Mouse (Mus musculus) brain, adult 2 months (tissue): ENCODE results near the gene 2310057M21Rik.
A peak's percentile ranks its signal among the peaks of the same experiment; 100 is the strongest.
"Not testable (repeated sequence)": the region's sequence is repeated elsewhere in the genome, so short reads cannot be mapped to it uniquely, and the experiment has no call there.

Experiments
- DNase-seq: peaks from one replicate; pipeline ENCODE4 v3.0.0; 2011; ENCODE audit warnings: low read depth, low spot score

Gene 2310057M21Rik

DNA sequence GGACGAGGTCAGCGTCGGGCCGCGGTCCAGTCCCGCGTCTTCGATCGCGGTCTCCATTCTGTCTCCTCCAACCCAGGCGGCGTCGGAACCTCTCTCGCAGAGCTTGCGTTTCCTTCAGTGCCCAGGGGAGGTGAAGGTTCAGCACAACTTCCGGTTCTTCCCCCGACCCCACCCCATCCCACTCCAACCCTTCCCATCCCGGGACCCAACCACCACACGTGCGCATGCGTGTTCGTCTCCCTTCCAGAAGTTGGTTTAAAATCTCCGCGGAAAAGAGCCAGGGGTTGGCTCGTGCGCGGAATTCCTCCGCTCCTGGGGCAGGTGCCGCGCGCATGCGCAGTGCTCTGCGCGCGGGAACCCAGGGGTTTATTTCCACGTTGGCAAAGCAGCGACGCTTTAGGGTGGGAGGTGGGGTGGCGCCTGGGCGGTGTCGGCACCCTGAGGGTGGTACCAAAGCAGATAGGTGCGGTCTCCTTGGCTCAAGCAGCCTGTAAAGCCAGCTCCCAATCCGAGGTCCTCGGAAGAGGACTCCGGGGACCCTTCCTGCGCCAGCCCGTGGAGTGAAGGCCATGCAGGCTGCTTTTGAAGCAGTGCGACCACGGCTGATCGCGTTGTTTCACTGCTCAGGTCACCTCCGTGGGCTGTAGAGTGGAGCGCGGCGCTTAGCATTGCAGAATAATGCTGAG, at the start of gene 2310057M21Rik:
2310057M21Rik (minus strand) TSS at position 145 of the 686 bp plus-strand sequence.
- DNase-seq, result peak; percentile 99

DNA sequence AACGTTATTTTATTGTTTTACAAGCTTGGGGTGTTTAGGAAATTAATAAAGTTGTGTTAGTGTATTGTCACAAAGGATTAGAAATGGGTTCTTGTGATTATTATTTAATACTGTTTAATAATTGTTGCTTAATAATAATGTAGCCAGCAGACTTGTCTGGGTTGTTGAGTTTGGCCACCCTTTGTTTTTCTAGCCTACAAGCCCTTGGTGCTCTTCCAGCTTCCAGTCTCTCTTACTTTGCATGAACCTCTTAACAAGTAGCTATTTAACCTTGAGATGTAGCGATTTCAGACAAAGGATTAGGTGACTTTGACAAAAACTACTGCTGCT, 49.3 kb upstream of the 2310057M21Rik start:
- no peak for DNase-seq

- peak; percentile 13 for DNase-seq
Measured at GRCm38 (mm10) chr7:131411221-131411940, 48.8 kb upstream of the 2310057M21Rik start.

DNA sequence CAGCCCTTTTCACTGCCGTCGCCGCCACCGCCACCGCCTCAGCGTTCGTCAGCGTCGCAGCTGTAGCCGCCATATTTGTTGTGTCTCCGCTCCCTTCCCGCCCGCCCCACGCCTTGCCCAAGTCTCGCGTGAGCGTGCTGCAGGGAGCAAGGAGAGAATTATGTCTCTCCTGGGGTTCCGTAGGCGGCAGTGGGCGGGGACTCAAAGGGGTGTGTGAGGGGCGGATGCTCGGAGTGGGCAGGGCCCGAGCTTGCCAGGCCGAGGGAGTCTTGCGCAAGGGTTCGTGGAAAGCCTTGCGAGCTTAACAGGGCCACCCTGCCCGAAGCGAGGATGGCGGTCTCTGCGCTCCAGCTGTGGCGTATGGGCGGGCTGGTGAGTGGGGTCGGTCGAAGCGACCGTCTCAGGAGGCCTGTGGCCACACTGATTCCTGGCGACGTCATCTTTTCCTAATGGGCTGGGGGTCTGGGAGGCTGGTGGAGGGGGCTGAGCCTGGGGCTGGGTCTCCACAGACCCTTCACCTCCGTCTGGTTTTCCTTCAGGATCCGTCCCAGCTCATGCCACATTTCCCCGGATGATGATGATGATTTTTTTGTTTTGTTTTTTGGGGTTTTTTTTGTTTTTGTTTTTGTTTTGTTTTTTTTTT, 48.0 kb upstream of the 2310057M21Rik start, which contains the start of the genes Ikzf5 and Acadsb:
Ikzf5 (minus strand) TSS at position 106 of the 643 bp plus-strand sequence.
Acadsb (plus strand) TSS at position 186 of the 643 bp plus-strand sequence.
- DNase-seq, result peak; percentile 99

GRCm38 (mm10) chr7:131409988-131410385, 47.4 kb upstream of the 2310057M21Rik start:
- DNase-seq, result no peak

DNA sequence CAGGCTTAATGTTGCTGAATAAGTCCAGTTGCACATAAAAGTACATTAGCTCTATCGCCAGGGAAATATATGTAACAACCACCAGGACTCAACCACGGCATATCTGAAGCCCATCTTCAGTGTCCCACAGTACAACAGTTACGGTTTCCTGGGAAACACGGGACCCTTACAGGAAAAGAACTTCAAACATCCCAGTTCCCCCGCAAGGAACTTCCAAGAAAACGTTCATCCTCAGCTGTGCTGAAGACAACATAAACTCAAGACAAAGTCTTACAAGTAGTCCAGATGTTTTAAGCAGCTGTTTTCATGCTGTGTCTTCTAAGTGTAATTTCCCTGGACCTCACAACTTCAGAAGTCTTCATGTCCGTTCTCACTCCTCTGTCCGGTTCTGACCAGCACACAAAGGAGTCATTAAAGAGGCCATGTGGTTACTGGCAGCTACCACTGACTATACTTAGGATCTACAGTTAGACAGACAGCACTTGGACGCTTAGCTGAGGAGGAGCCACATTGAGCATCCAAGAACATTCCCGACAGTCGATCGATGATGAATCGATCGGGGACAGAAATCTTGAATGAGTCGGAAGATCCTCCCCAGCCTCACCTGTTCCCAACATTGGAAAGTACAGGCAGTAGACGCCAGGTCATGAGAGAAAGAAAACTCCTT, 46.9 kb upstream of the 2310057M21Rik start:
- peak; percentile 27 for DNase-seq

DNA sequence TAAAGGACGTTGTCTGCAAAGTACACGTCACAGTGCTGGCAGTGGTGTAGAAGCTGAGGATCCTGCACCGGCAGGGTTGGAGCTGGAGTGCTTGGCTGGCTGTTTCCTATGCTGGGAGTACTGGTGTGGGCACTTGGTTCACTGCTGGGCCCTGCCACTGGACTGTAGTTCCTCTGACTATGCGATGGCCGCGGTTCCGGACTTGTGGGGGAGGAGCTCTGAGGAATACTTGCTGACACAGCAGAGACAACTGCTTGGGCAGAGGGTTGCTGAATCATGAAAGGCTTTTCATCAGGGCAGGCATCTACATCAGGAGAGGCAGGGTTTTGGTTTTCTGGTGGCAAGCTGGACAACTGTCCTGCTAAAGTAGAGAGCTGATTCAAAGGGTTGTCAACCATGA, 29.2 kb upstream of the 2310057M21Rik start:
- not testable (repeated sequence) for DNase-seq

DNA sequence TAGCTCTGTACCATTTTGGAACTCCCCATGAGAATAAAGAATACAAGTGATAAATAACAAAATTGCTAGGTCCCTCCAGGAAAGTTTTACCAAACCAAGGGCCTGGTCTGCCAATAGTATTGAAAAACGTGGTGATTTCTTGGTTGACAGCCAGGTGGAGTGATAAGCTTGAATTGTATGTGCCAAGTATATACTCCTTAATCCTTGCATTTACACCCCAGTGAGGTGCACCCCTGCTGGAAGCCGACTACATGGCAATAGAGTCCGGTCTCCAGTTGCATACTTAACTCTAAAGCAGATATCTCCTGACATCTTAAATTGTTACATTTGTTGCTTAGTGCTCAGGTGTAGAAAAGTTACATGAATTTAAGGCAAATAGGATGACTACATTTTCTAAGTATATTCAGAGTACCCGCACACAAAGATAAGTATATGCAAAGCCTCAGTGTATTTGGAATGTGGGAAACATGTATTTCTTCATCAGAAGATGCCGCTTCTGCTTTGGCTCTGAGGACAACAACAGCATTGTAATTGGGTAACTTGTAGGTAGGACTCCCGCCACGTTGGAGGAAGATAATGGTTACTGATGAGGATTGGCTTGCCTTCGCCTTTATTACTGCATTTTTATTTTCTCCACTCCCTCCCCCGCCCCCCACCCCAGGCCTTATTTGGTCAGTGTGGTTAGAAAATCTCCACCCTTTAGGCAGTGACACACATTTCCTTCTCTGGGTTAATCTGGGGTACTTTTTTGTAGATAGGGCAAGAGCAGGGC, 9.5 kb upstream of the 2310057M21Rik start:
- DNase-seq, result peak; percentile 30

DNA sequence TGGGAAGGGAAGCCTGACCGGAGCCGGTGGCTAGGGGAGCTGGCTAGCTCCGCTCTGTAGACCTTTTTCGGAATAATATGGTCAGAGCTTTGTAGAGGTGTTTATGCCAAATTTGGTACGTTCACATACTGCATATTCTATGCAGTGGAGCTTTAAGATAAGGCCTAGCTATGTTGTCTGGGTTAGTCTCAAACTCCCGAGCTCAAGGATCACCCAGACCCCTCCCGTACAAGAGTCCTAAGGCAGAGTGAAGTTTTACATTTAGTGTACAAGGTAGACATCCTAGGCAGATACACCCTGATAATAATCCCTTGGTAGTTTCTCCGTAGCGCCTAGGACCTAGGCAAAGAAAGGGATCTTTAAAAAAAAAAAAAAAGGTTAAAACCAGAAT, 8.9 kb upstream of the 2310057M21Rik start:
- no peak for DNase-seq

DNA sequence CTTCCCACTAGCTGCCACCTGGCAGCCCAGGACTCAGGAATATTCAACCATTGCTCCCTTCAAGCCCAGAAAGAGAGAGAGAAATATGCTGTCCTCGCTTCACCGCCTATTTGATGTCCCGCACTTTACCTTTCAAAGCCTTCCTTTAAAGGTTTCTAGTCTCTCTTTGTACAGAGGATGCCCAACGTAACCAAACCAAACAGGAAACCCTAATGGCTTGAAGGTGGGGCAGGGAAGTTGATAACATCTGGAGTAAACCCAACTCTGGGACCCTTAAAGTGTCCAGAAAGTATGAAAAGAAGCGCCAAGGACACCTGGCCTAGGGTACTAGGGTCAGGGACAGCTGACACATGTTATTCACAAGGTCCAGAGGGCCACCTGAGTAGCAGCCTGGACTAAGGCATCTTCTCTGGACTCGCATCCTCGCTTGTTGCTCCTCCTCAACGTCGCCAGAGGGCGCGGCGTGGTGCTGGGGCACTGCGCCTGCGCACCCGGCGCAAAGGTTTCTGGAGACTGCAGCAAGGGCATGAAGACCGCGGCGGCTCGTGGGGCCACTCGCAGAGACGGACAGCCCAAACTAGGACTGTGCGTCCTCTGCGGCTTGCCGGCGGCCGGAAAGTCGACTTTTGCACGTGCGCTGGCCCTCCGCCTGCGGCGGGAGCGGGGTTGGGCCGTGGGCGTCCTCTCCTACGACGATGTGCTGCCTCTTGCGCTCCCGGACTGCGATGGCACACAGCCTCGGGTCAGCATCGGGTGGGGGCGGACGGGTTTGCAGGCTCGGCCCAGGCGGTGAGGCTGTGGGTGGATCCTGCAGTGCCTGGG, 8.3 kb upstream of the 2310057M21Rik start, which contains the start of gene Pstk:
Pstk (plus strand) TSS at position 494 of the 822 bp plus-strand sequence.
- peak; percentile 96 for DNase-seq

DNA sequence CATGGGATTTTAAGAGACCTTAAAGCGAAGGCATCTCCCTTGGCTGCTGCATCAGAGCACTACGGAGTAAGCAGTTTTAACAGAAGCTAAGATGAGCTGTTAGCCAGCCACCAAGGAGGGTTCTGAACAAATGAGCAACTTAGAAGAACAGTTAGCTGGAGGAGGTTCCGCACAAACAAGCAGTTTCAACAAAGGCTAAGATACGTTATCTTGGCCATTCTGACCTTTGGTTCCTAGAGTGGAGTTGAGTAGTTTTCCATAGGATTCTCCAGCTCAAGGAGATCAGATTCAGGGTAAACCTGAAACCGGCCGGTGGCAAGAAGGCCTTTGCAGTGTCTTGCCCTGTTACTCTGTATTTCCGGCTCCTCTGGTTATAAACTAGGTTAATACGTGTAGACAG, 1.6 kb upstream of the 2310057M21Rik start:
- no peak for DNase-seq

GRCm38 (mm10) chr7:131362269-131362614, 317 bp downstream of the 2310057M21Rik start:
- no peak for DNase-seq

GRCm38 (mm10) chr7:131356105-131356504, 6.5 kb downstream of the 2310057M21Rik start:
- no peak for DNase-seq

DNA sequence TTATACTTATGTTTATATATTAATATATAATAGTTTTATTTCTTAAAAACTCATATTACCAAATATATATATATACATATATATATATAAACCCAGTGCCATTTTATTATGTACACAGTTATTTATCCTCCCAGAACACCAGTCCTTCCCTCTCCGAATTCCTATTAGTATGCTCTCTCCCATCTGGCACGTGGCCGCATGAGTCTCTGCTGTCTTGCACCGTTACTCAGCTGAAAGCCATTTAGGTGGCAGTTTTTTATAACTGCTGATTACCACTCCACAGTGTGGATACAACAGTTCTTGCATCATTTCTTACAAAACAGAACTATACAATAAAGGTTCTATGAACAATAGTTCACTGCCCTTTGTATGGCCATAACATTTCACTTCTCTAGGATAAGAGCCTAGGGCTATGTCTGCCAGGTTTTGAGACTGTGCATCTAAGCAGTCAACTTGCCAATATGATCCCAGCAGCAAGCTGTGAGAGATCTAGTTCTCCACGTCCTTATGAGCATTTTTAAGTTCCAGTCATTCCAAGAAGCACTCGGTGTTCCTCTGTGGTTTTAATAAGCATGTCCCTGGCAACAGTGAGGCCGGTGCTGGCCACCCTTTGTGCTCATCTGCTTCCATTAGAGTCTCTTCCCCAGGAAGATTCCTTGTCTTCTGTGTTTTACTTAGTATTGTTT, 16.6 kb downstream of the 2310057M21Rik start:
- peak; percentile 56 for DNase-seq

- no peak for DNase-seq
Measured at GRCm38 (mm10) chr7:131337502-131338068, 25.0 kb downstream of the 2310057M21Rik start.

- no peak for DNase-seq
Measured at GRCm38 (mm10) chr7:131333564-131333963, 29.0 kb downstream of the 2310057M21Rik start, which contains the start of gene Fam24a. Gene Fam24a (plus strand): TSS chr7:131333864.

DNA sequence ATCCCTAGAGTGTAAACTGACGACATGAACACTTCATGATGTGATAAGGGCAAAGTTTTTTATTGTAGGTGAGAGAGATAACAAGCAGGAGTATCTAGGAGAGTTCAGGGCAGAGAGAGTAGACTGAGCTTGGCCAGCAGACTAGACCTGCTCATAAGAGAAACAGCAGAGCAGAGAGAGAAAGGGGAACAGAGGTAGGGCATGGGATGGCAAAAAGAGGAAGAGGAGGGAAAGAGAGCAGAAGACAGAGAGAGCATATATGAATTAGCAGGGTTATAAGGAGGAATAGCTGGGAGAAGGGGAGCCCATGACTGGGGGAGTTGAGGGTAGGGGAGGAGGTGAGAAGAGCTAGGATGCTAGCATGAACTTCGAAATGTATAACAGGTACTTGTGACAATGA, 30.9 kb downstream of the 2310057M21Rik start:
- no peak for DNase-seq

GRCm38 (mm10) chr7:131329416-131329815, 33.1 kb downstream of the 2310057M21Rik start, which contains the start of gene Fam24b:
Gene Fam24b (minus strand): TSS chr7:131329516.
- DNase-seq, result no peak

- no peak for DNase-seq
Measured at GRCm38 (mm10) chr7:131327054-131327453, 35.5 kb downstream of the 2310057M21Rik start.
